Mouse (Mus musculus): ENCODE results near the gene Samd5. TPM values are rescaled to one million over a fixed set of nuclear protein-coding genes. Genes with fewer than 3 reads are reported as not detected.

Gene Samd5
- total RNA-seq, 2 experiments from 2014 or later, result 1.8 to 8.7 TPM

GRCm38 (mm10) chr10:9652946-9653345 lies 22.1 kb downstream of the Samd5 start:
- DNase-seq (ENCODE audit: low spot score in 2 of 2), result no peak

GRCm38 (mm10) chr10:9650050-9650825 lies 24.8 kb downstream of the Samd5 start:
- DNase-seq (ENCODE audit: low spot score in 2 of 2), result no peak

GRCm38 (mm10) chr10:9648464-9648863 lies 26.5 kb downstream of the Samd5 start:
- no peak for DNase-seq (ENCODE audit: low spot score in 2 of 2)

GRCm38 (mm10) chr10:9647741-9648140 lies 27.3 kb downstream of the Samd5 start:
- no peak for DNase-seq (ENCODE audit: low spot score in 2 of 2)

GRCm38 (mm10) chr10:9646391-9646790 lies 28.6 kb downstream of the Samd5 start:
- DNase-seq (ENCODE audit: low spot score in 2 of 2), result no peak

GRCm38 (mm10) chr10:9643531-9643930 lies 31.5 kb downstream of the Samd5 start:
- DNase-seq (ENCODE audit: low spot score in 2 of 2), result no peak

GRCm38 (mm10) chr10:9642077-9642476 lies 32.9 kb downstream of the Samd5 start:
- DNase-seq (ENCODE audit: low spot score in 2 of 2), result no peak

- DNase-seq (ENCODE audit: low spot score in 2 of 2), result no peak
Observed at GRCm38 (mm10) chr10:9640678-9641077, 34.3 kb downstream of the Samd5 start.

GRCm38 (mm10) chr10:9640056-9640455 lies 35.0 kb downstream of the Samd5 start:
- no peak for DNase-seq (ENCODE audit: low spot score in 2 of 2)

- no peak for DNase-seq (ENCODE audit: low spot score in 2 of 2)
Observed at GRCm38 (mm10) chr10:9625356-9625755, 49.7 kb downstream of the Samd5 start.

GRCm38 (mm10) chr10:9621926-9622688 lies 52.9 kb downstream of the Samd5 start:
- DNase-seq (ENCODE audit: low spot score in 2 of 2), result no peak

GRCm38 (mm10) chr10:9621055-9621454 lies 54.0 kb downstream of the Samd5 start:
- no peak for DNase-seq (ENCODE audit: low spot score in 2 of 2)

- DNase-seq (ENCODE audit: low spot score in 2 of 2), result no peak
Observed at GRCm38 (mm10) chr10:9615009-9615408, 60.0 kb downstream of the Samd5 start.

GRCm38 (mm10) chr10:9608854-9609253 lies 66.2 kb downstream of the Samd5 start:
- DNase-seq (ENCODE audit: low spot score in 2 of 2), result no peak

- DNase-seq (ENCODE audit: low spot score in 2 of 2), result no peak
Observed at GRCm38 (mm10) chr10:9607155-9607554, 67.9 kb downstream of the Samd5 start.

GRCm38 (mm10) chr10:9605635-9606034 lies 69.4 kb downstream of the Samd5 start:
- DNase-seq (ENCODE audit: low spot score in 2 of 2), result no peak

- no peak for DNase-seq (ENCODE audit: low spot score in 2 of 2)
Observed at GRCm38 (mm10) chr10:9603290-9603689, 71.7 kb downstream of the Samd5 start.

- DNase-seq (ENCODE audit: low spot score in 2 of 2), result no peak
Observed at GRCm38 (mm10) chr10:9602845-9603244, 72.2 kb downstream of the Samd5 start.

GRCm38 (mm10) chr10:9602389-9602788 lies 72.6 kb downstream of the Samd5 start:
- DNase-seq (ENCODE audit: low spot score in 2 of 2), result no peak

- DNase-seq (ENCODE audit: low spot score in 2 of 2), result no peak
Observed at GRCm38 (mm10) chr10:9596228-9596627, 78.8 kb downstream of the Samd5 start.

- no peak for DNase-seq (ENCODE audit: low spot score in 2 of 2)
Observed at GRCm38 (mm10) chr10:9594666-9595065, 80.3 kb downstream of the Samd5 start.

- DNase-seq (ENCODE audit: low spot score in 2 of 2), result no peak
Observed at GRCm38 (mm10) chr10:9590606-9591005, 84.4 kb downstream of the Samd5 start.
